Mouse (Mus musculus) intestine, embryonic 15.5 days (tissue): ENCODE data around the gene Arhgef39. TPM values are rescaled to one million over a fixed set of nuclear protein-coding genes. Genes with fewer than 3 reads are reported as not detected.

Source experiments
- ATAC-seq: fragments of 200-750 bp; cut with Nextera tagmentation; 2 replicates; pipeline ENCODE4 v1.8.0; 2017; ENCODE audit warnings: moderate TSS enrichment, moderate library complexity
- H3K27ac ChIP-seq: fragments of 300-500 bp; sonication (generic); 2 replicates; pipeline ENCODE4 v1.5.1; 2015; ENCODE audit warnings: mild to moderate bottlenecking, inconsistent platforms
- H3K27me3 ChIP-seq: fragments of 300-500 bp; sonication (generic); replicated peaks from 2 replicates; pipeline ENCODE4 v1.6.1; 2015; ENCODE audit warnings: inconsistent platforms
- H3K36me3 ChIP-seq: fragments of 300-500 bp; sonication (generic); 2 replicates; pipeline ENCODE4 v1.6.1; 2015; ENCODE audit warnings: inconsistent platforms
- H3K4me1 ChIP-seq: fragments of 300-500 bp; sonication (generic); replicated peaks from 2 replicates; pipeline ENCODE4 v1.6.1; 2015; ENCODE audit warnings: inconsistent platforms
- H3K4me2 ChIP-seq: fragments of 300-500 bp; sonication (generic); replicated peaks from 2 replicates; pipeline ENCODE4 v1.6.1; 2015; ENCODE audit warnings: mild to moderate bottlenecking, inconsistent platforms
- H3K4me3 ChIP-seq: fragments of 300-500 bp; sonication (generic); replicated peaks from 2 replicates; pipeline ENCODE4 v1.5.1; 2015; ENCODE audit warnings: inconsistent platforms
- H3K9ac ChIP-seq: fragments of 300-500 bp; sonication (generic); 2 replicates; pipeline ENCODE4 v1.6.1; 2015; ENCODE audit warnings: inconsistent platforms
- H3K9me3 ChIP-seq: fragments of 300-500 bp; sonication (generic); 2 replicates; pipeline ENCODE4 v1.6.1; 2016; ENCODE audit warnings: inconsistent platforms
- WGBS: fragments of 180-500 bp; shearing (Covaris S2); methylation state at CpG from one replicate; pipeline ENCODE4 v1.1.7; 2015; 5-methylcytosine and 5-hydroxymethylcytosine counted together
- polyA plus RNA-seq: library from polyadenylated mRNA; unstranded; fragments of >200 nt; fragmentation: Nextera tagmentation; extraction: Ambion mirVana; gene quantifications from 2 replicates; pipeline ENCODE4 v1.2.1, GENCODE M21; 2015

Gene Arhgef39
- 45.2 and 48.6 TPM in 2 replicates for polyA plus RNA-seq

DNA sequence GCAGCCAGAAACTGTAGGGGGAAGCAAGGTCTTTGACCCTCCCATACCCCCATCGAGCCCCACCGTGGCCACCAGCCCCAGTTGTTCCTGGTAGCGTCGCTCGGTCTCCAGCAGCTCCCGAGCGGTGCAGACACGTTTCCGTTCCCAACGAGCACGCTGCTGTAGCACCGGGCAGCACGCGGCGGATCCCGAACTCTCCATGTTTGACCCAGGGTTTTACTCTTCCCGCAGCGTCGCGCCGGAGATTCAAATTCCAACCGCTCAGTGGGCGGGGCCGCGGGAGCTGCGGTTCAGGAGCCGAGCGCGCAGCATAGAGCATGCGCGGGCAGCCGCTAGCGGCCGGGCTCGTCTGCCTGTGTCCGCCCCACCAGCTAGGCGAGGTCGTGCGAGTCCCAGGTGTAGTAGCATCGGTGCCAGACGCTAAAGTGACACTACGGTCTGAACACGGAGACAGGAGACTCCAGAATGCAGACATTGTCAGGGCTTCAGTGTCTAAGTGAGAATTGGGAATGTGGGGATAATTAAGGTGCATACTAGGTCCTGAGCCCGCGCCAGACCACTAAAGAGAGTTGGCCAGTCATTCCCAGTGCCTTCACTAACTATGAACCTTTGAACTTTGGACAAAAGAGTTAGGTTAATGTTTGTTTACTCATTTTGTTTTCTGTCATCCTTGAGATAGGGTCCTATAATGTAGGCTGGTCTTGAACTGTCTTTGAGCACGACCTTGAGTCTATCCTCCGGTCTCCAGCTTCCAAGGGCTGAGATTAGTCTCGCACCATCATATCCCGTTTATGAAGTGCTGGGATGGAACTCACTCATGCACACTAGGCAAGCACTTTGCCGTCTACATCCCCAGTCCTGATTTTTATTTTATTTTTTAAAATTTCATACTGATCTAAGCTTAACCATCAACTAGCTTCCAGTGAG is at the start of gene Arhgef39:
Gene Arhgef39 (minus strand): TSS at position 289 of the 927 bp plus-strand sequence.
- peak within 1 kb of the TSS; percentile 61 for H3K9ac ChIP-seq
- H3K4me2 ChIP-seq: peak within 1 kb of the TSS; percentile 74
- peaks cover 8% of the 10 kb centered on the region; the same call in 1 of the 2 replicates for H3K36me3 ChIP-seq
- H3K27ac ChIP-seq: peak within 1 kb of the TSS; percentile 49; the same call in 1 of the 2 replicates
- peak within 1 kb of the TSS; percentile 59 for H3K4me3 ChIP-seq
- ATAC-seq: peak; percentile 91
- no peaks in the 10 kb centered on the region for H3K9me3 ChIP-seq
- H3K27me3 ChIP-seq: no peaks in the 10 kb centered on the region
- 6% methylated on average over 50 of the region's 50 CpGs for WGBS
- H3K4me1 ChIP-seq: peaks cover 43% of the 10 kb centered on the region

DNA sequence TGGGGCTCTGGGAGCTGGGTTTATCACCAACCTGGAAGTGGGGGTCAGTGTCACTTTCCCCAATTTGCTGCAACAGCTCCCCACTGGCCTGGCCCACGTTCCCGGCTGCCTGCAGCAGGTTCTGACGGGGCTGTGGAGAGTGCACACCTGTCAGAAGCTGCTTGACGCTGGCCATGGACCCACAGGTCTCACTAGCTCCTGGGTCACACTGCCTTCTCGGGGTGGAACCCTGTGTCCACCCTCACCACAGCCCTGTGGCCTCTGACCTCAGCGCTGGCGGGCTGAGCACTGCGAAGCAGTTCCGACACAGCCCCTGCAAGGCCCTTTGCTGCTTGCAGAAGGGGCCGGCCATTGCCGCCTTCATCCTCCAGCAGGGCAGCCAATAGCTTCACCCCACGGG is 49.6 kb upstream of the Arhgef39 start:
- Histone ChIP-seq H3K9ac (no peak overlapping the region), H3K27ac (no peak overlapping the region), H3K4me2 (no peak overlapping the region), H3K36me3 (peaks cover 92% of the 10 kb centered on the region), H3K9me3 (peaks cover 2% of the 10 kb centered on the region; the same call in 1 of the 2 replicates), H3K4me1 (no peaks in the 10 kb centered on the region), H3K27me3 (no peaks in the 10 kb centered on the region), H3K4me3 (no peak overlapping the region)
- WGBS: 85% methylated on average over 12 of the region's 12 CpGs
- no peak for ATAC-seq

DNA sequence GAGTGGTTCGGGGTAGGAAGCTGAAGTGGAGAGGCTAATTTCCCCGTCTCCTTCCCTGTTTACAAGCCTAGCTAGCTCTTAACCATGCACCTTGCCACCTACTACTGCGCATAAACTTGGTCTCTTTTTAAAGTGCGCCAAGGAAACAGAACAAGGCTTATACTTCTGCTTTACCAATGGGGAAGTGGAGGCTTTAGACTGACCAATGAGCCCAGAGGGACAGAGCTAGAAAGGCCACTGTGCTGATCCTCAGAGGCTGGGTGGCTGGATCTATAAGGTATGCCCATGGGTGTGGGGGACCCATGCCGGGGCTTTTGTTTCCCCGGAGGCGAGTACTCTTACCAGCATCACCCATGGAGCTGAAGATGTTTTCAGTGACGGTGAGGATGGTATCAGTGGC is 47.7 kb upstream of the Arhgef39 start:
- Histone ChIP-seq H3K4me2 (no peak overlapping the region), H3K9me3 (no peaks in the 10 kb centered on the region), H3K27me3 (no peaks in the 10 kb centered on the region), H3K4me1 (no peaks in the 10 kb centered on the region), H3K36me3 (peaks cover 92% of the 10 kb centered on the region), H3K9ac (no peak overlapping the region), H3K4me3 (no peak overlapping the region), H3K27ac (no peak overlapping the region)
- 92% methylated on average over 8 of the region's 8 CpGs for WGBS
- no peak for ATAC-seq

DNA sequence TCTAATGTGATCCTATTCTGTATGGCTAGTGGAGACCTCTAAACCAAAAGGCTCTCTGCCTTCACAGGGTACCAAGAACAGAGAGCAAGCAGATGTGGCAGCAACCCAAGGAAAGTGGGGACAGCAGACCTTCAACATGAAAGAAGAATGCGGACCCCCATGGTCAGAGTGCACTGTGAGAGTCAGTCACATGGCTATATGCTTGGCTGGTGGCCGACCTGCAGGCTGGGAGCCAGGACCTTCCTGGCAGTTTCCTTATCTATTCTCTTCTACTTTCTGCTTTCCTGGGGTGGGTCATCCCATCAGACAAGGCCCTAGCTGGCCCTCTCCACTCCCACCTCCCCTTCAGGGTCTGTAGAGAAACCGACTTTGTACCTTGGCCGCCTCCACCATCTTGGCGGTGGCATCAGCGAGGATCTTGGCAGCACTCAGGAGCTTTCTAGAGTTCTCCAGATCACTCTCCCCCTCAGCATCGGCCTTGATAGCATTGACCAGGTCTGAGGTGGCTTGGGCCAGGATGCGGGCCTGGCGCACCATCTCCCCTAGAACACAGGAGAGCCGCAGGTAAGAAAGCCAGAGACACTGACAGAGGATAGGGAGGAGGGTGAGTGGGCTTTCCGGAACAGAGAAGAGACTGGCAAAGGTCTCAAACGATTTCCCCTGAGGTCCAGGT is 47.0 kb upstream of the Arhgef39 start:
- H3K4me3 ChIP-seq: no peak overlapping the region
- H3K27ac ChIP-seq: no peak overlapping the region
- whole genome bisulfite sequencing: 92% methylated on average over 12 of the region's 12 CpGs
- H3K4me1 ChIP-seq: no peaks in the 10 kb centered on the region
- H3K9me3 ChIP-seq: no peaks in the 10 kb centered on the region
- H3K9ac ChIP-seq: no peak overlapping the region
- H3K27me3 ChIP-seq: no peaks in the 10 kb centered on the region
- peaks cover 90% of the 10 kb centered on the region for H3K36me3 ChIP-seq
- ATAC-seq: no peak
- no peak overlapping the region for H3K4me2 ChIP-seq

DNA sequence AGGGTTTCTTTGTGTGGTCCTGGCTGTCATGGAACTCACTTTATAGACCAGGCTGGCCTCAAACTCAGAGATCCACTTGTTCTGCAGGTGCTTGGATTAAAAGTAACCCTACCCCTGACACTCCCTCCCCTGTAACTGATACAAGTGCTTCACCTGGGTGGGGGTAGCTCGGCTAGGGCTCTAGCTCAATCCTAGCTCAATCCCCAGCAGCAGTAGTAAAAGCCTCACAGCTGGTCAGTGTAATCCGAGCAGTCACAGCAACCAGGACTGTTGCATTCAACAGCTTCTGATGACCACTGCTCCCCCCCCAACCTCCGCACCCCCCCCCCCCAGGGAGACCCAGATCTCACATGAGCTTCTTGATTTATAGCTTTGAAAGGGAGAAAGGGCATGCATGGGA is 42.5 kb upstream of the Arhgef39 start:
- H3K27me3 ChIP-seq: no peaks in the 10 kb centered on the region
- no peak for ATAC-seq
- H3K27ac ChIP-seq: no peak overlapping the region
- no peak overlapping the region for H3K4me2 ChIP-seq
- no peak overlapping the region for H3K4me3 ChIP-seq
- no peak overlapping the region for H3K9ac ChIP-seq
- no peaks in the 10 kb centered on the region for H3K4me1 ChIP-seq
- H3K36me3 ChIP-seq: peaks cover 83% of the 10 kb centered on the region
- H3K9me3 ChIP-seq: no peaks in the 10 kb centered on the region
- 77% methylated on average over 3 of the region's 3 CpGs for WGBS

DNA sequence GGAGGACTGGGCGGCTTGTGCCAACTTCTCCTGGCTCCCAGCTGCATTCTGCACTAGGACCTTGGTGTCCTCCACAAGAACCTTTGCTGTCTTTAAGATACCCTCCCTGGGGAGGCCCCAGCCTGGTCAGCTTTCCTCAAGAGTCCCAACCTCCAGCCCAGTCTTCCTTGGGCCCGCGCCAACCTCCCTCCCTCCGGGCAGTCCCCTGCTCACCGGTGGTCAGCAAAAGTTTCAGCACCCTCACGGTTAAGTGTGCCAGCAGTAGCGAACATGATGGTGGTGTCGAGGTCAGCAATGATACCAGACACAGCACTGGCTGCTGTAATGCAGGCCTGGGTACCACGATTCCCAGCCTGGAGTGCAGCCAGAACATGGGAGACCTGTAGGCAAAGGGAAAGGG is 36.5 kb upstream of the Arhgef39 start:
- Histone ChIP-seq H3K9me3 (no peaks in the 10 kb centered on the region), H3K4me2 (no peak overlapping the region), H3K36me3 (peaks cover 83% of the 10 kb centered on the region), H3K9ac (no peak overlapping the region), H3K4me1 (no peaks in the 10 kb centered on the region), H3K27me3 (no peaks in the 10 kb centered on the region), H3K4me3 (no peak overlapping the region), H3K27ac (no peak overlapping the region)
- ATAC-seq: no peak
- WGBS: 90% methylated on average over 9 of the region's 9 CpGs

DNA sequence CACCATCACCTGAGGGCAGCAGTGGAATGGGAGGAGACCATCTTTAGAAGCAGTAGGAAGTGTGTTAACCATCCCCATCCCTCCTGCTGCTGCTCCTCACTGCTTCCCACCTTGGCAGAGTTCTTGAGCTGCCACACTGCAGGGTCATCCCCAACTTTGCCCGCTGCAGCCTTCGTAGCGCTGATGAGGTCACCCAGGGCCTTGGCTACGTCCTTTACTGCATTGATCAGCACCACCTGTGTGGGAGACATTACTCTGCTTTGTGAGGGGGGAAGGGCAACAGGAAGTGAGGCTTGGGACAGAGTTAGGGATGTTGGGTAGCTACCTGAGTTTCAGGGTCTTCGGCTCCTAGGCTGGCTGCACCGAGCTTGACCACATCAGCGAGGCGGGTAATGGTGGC is 36.1 kb upstream of the Arhgef39 start:
- Histone ChIP-seq H3K27ac (no peak overlapping the region), H3K4me3 (no peak overlapping the region), H3K9me3 (no peaks in the 10 kb centered on the region), H3K27me3 (no peaks in the 10 kb centered on the region), H3K4me2 (no peak overlapping the region), H3K9ac (no peak overlapping the region), H3K36me3 (peaks cover 82% of the 10 kb centered on the region), H3K4me1 (no peaks in the 10 kb centered on the region)
- no peak for ATAC-seq
- WGBS: 94% methylated on average over 8 of the region's 8 CpGs

DNA sequence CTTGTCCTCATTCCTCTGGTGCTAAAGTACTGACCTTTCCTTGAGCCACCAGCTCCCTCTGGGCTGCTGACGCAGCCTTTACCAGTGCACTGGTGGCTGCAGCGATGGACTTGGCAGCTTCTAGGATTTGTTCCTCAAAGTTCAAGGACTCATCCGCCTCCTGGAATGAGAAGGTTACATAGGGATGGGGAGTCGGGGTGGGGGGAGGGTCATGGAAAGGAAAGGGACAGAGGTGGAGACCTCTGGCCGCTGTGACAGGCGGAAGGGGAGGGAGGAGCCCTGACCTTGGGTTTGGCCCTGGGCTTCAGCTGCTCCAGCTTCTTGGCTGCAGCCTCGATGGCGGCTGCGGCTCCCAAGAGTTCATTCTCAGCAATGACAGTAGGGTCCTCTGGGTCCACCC is 33.8 kb upstream of the Arhgef39 start:
- Histone ChIP-seq H3K4me2 (no peak overlapping the region), H3K36me3 (peaks cover 61% of the 10 kb centered on the region), H3K9me3 (no peaks in the 10 kb centered on the region), H3K27me3 (no peaks in the 10 kb centered on the region), H3K27ac (no peak overlapping the region), H3K9ac (no peak overlapping the region), H3K4me3 (no peak overlapping the region), H3K4me1 (no peaks in the 10 kb centered on the region)
- no peak for ATAC-seq
- 84% methylated on average over 9 of the region's 9 CpGs for WGBS

DNA sequence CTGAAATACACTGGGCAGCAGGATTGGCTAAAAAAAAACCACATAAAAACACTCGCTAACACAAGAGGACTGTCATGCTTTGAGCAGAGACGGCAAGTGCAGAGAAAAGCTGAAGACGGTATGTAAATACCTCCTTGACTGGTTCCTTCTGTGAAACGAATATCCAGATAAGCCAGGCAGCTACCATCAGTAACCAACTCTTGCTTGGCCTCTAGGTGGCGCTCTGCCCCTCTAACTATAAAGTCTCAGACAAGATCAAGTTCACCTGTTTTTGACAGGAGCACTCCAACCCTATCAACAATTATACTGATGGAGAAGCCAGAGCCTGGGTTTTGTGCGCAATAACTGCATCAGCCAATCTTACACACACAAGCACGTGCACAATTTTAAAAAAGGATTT is 31.1 kb upstream of the Arhgef39 start:
- no peak overlapping the region for H3K4me2 ChIP-seq
- ATAC-seq: peak; percentile 48; the same call in 1 of the 2 replicates
- no peaks in the 10 kb centered on the region for H3K4me1 ChIP-seq
- peaks cover 41% of the 10 kb centered on the region for H3K36me3 ChIP-seq
- H3K27me3 ChIP-seq: no peaks in the 10 kb centered on the region
- no peak overlapping the region for H3K4me3 ChIP-seq
- H3K27ac ChIP-seq: no peak overlapping the region
- H3K9me3 ChIP-seq: 0 out of 2 replicates have a peak, but pooled peaks cover 3% of the 10 kb centered on the region
- 17% methylated on average over 7 of the region's 7 CpGs for WGBS
- H3K9ac ChIP-seq: no peak overlapping the region

DNA sequence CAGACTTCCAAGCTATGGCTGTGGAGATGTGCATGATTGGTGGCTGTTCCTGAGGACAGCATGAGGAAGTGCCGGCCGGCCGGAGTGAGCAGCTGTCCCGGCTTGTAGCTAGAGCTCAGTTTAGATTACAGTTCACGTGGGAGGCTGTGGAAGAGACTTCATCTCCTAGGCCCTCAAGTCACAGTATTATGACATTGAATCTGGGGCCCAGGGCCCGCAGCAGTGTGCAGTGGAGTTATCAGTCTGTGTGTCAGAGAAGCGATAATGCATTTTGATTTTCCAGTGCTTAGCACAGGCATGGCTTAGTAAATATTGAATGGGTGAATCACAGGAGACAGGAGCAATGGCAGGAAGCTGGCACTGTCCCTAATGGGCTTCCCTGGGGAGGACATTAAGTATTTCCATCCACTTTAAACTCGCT is 30.6 kb upstream of the Arhgef39 start:
- H3K4me3 ChIP-seq: no peak overlapping the region
- H3K4me1 ChIP-seq: no peaks in the 10 kb centered on the region
- no peak for ATAC-seq
- peaks cover 36% of the 10 kb centered on the region for H3K36me3 ChIP-seq
- H3K9ac ChIP-seq: no peak overlapping the region
- H3K4me2 ChIP-seq: no peak overlapping the region
- 0 out of 2 replicates have a peak, but pooled peaks cover 3% of the 10 kb centered on the region for H3K9me3 ChIP-seq
- 51% methylated on average over 8 of the region's 8 CpGs for WGBS
- H3K27ac ChIP-seq: 0 out of 2 replicates have a peak overlapping the region, but pooled peaks have one; percentile 27
- no peaks in the 10 kb centered on the region for H3K27me3 ChIP-seq

DNA sequence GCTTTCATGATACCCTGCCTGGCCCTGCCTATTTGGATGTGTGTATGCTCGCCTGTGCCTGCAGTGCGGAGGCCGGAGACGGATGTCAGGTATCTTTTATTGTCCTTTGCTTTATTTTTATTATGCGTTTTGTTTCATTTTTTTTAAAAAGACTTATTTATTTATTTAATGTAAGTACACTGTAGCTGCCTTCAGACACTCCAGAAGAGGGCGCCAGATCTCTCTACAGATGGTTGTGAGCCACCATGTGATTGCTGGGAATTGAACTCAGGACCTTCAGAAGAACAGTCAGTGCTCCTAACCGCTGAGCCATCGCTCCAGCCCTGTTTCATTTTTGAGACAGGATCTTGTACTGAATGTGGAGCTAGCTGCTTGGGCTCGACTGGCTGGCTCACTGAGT is 29.0 kb upstream of the Arhgef39 start:
- Histone ChIP-seq H3K9me3 (0 out of 2 replicates have a peak, but pooled peaks cover 3% of the 10 kb centered on the region), H3K4me2 (no peak overlapping the region), H3K4me3 (no peak overlapping the region), H3K9ac (no peak overlapping the region), H3K4me1 (peaks cover 6% of the 10 kb centered on the region; the same call in 1 of the 2 replicates), H3K36me3 (peaks cover 26% of the 10 kb centered on the region), H3K27ac (no peak overlapping the region), H3K27me3 (no peaks in the 10 kb centered on the region; the same call in 1 of the 2 replicates)
- no peak for ATAC-seq
- WGBS: 80% methylated on average over 9 of the region's 9 CpGs

DNA sequence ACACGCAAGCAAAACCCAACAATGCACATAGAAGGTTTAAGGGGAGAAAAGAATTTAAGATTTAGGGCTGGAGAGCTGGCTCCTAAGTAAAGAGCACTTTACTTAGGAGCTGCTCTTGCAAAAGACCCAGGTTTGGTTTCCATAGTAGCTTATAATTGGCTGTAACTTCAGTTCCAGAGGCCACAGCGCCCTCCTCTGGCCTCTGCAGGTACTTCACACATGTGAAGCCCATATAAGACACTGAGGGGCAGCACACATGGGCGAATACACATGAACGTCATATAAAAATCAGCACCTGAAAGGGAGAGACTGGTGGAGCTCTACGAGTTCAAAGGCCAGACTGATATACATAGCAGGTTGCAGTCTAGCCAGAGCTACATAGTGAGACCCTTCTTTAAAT is 28.4 kb upstream of the Arhgef39 start:
- H3K9me3 ChIP-seq: 0 out of 2 replicates have a peak, but pooled peaks cover 3% of the 10 kb centered on the region
- WGBS: 66% methylated on average over 5 of the region's 5 CpGs
- peaks cover 20% of the 10 kb centered on the region for H3K36me3 ChIP-seq
- H3K4me3 ChIP-seq: no peak overlapping the region
- H3K4me2 ChIP-seq: no peak overlapping the region
- no peak overlapping the region for H3K27ac ChIP-seq
- no peaks in the 10 kb centered on the region; the same call in 1 of the 2 replicates for H3K27me3 ChIP-seq
- H3K4me1 ChIP-seq: peaks cover 8% of the 10 kb centered on the region; the same call in 1 of the 2 replicates
- no peak for ATAC-seq
- H3K9ac ChIP-seq: no peak overlapping the region
